ENCODE assay signal across 28 mouse cellular contexts in genomic region chr6:15714996-15715844, GRCm38 (mm10). TPM values are rescaled to one million over a fixed set of nuclear protein-coding genes. Genes with fewer than 3 reads are reported as not detected.
DNase-seq lines count a peak whose midpoint lies in the region; ATAC-seq lines count a peak whose summit lies in the region.
"Had no signal": no experiment of that assay in that cellular context is flagged by ENCODE, and none has a peak within 500 bp of the region (broad histone marks: within the 10 kb centered on the region; RNA-seq: fewer than 3 reads in every experiment).

No protein-coding gene starts in this region.

- no peaks in the 10 kb centered on the region for H3K36me3 ChIP-seq in macrophage (ENCODE audit: inconsistent target)
- H3K36me3 ChIP-seq: embryonic facial prominence, embryonic 12.5 days; heart, embryonic 12.5 days; kidney, embryonic 15.5 days; limb, embryonic 10.5 days; limb, embryonic 15.5 days; liver, embryonic 13.5 days had no signal

- DNase-seq in A20 (ENCODE audit: low read depth, low spot score) (peak; percentile 34), R1 (ENCODE audit: low read depth, low spot score) (peak; percentile 74), MN1 (ENCODE audit: low spot score) (no peak)
- no peak for DNase-seq in spleen, adult 12 weeks (ENCODE audit: low spot score)
- no peak for DNase-seq in yolk sac, embryonic 10.5 days (ENCODE audit: low spot score)
- DNase-seq: adrenal gland, postnatal 25 days; cerebellum, adult 11-12 months; cerebellum, adult 9-11 months; embryo, embryonic 11 days; gastrocnemius, postnatal 36 days; heart, adult 2 months; kidney, adult 18-20 months; kidney, postnatal 25 days; liver, embryonic 13.5 days; lung, adult 18-20 months; right cerebral cortex, postnatal 25 days; thymus, adult 2 months; thymus, postnatal 36 days had no signal

- no peak overlapping the region for H3K4me3 ChIP-seq in macrophage (ENCODE audit: inconsistent target)
- H3K4me3 ChIP-seq: embryonic facial prominence, embryonic 12.5 days; heart, adult 2 months; heart, embryonic 12.5 days; kidney, embryonic 15.5 days; limb, embryonic 10.5 days; limb, embryonic 15.5 days; liver, embryonic 13.5 days had no signal

- ATAC-seq in CD4-positive, CD25-positive, alpha-beta regulatory T cell, adult 4 months, result peak; percentile 39
- ATAC-seq: forebrain, embryonic 14.5 days; lung, postnatal 0 days had no signal

- H3K27ac ChIP-seq in macrophage, result 0 out of 2 replicates have a peak overlapping the region, but pooled peaks have one; percentile 17
- H3K27ac ChIP-seq: embryonic facial prominence, embryonic 12.5 days; heart, adult 2 months; hindbrain, embryonic 14.5 days; kidney, embryonic 15.5 days; limb, embryonic 10.5 days; limb, embryonic 15.5 days; liver, embryonic 13.5 days had no signal

- no peaks in the 10 kb centered on the region; the same call in 1 of the 2 replicates for H3K79me2 ChIP-seq in macrophage (ENCODE audit: inconsistent target)

- 59% methylated on average over 2 of the region's 2 CpGs for WGBS in macrophage (ENCODE audit: missing documents)

RNA-seq across cellular contexts. Expression of gene Mdfic, which starts 5.2 kb away (rescaled TPM):
- 10 to 100 TPM; 16.0 to 24.9 TPM for polyA plus RNA-seq in CD4-positive, CD25-positive, alpha-beta regulatory T cell, adult 4 months (2017; shearing (Covaris generic))
- total RNA-seq in macrophage (2018; cell fraction: chromatin; rRNA removed), result 1,000 to 10,000 TPM in 3 of 26 experiments, 100 to 1,000 TPM in 23; 207 to 1,244 (median 399) TPM
- 100 to 1,000 TPM; 164 to 281 (median 201) TPM for total RNA-seq in macrophage (2018; cell fraction: cytosol; rRNA removed)
- total RNA-seq in macrophage (2018; cell fraction: nucleus; rRNA removed), result 100 to 1,000 TPM; 193 to 717 (median 422) TPM
- 136 to 190 TPM (median 180 TPM) in 3 replicates for polyA plus RNA-seq in macrophage (2018)

Comparison
In these comparisons a context has a peak if more than half of its experiments do, and no peak if none do; other contexts are left out.
1. DNase-seq: peak in A20 (single experiment) and R1 (single experiment); none in spleen, adult 12 weeks (single experiment), MN1 (single experiment) and yolk sac, embryonic 10.5 days (single experiment).